Mouse (Mus musculus) stomach, embryonic 16.5 days (tissue): Measurements from ENCODE around the gene Hrg. TPM values are rescaled to one million over a fixed set of nuclear protein-coding genes. Genes with fewer than 3 reads are reported as not detected.
"Not testable (repeated sequence)": the region's sequence is repeated elsewhere in the genome, so short reads cannot be mapped to it uniquely, and the experiment has no call there.

Experiments
- ATAC-seq: fragments of 200-750 bp; cut with Nextera tagmentation; 2 replicates; pipeline ENCODE4 v1.8.0; 2017; ENCODE audit warnings: moderate number of reproducible peaks, moderate TSS enrichment; ENCODE audit not compliant: insufficient read depth, low FRiP score
- H3K27ac ChIP-seq: fragments of 300-500 bp; sonication (generic); 2 replicates; pipeline ENCODE4 v1.5.1; 2014; ENCODE audit warnings: low read length
- H3K27me3 ChIP-seq: fragments of 300-500 bp; sonication (generic); 2 replicates; pipeline ENCODE4 v1.6.1; 2014; ENCODE audit warnings: low read length, control low read depth, mixed read lengths; ENCODE audit not compliant: control insufficient read depth, insufficient read depth
- H3K36me3 ChIP-seq: fragments of 300-500 bp; sonication (generic); 2 replicates; pipeline ENCODE4 v1.6.1; 2014; ENCODE audit warnings: low read length; ENCODE audit not compliant: control insufficient read depth, insufficient read depth
- H3K4me1 ChIP-seq: fragments of 300-500 bp; sonication (generic); 2 replicates; pipeline ENCODE4 v1.6.1; 2014; ENCODE audit warnings: low read length, control low read depth, mixed read lengths; ENCODE audit not compliant: control insufficient read depth, insufficient read depth
- H3K4me2 ChIP-seq: fragments of 300-500 bp; sonication (generic); 2 replicates; pipeline ENCODE4 v1.6.1; 2014; ENCODE audit warnings: low read depth, low read length, mixed read lengths
- H3K4me3 ChIP-seq: fragments of 300-500 bp; sonication (generic); replicated peaks from 2 replicates; pipeline ENCODE4 v1.5.1; 2014; ENCODE audit warnings: mild to moderate bottlenecking, low read length
- H3K9ac ChIP-seq: fragments of 300-500 bp; sonication (generic); 2 replicates; pipeline ENCODE4 v1.6.1; 2014; ENCODE audit warnings: low read length
- H3K9me3 ChIP-seq: fragments of 300-500 bp; sonication (generic); replicated peaks from 2 replicates; pipeline ENCODE4 v1.6.1; 2016; ENCODE audit warnings: low read length, control low read depth; ENCODE audit not compliant: control insufficient read depth
- WGBS: fragments of 180-500 bp; shearing (Covaris S2); extraction: QIAGEN DNeasy Blood & Tissue Kit; methylation state at CpG from one replicate; pipeline ENCODE4 v1.1.7; 2014; 5-methylcytosine and 5-hydroxymethylcytosine counted together
- polyA plus RNA-seq: library from polyadenylated mRNA; unstranded; fragments of >200 nt; fragmentation: Nextera tagmentation; extraction: Ambion mirVana; gene quantifications from 2 replicates; pipeline ENCODE4 v1.2.1, GENCODE M21; 2015

Hrg gene
- polyA plus RNA-seq, 1 experiment from 2014 or later = not detected

DNA sequence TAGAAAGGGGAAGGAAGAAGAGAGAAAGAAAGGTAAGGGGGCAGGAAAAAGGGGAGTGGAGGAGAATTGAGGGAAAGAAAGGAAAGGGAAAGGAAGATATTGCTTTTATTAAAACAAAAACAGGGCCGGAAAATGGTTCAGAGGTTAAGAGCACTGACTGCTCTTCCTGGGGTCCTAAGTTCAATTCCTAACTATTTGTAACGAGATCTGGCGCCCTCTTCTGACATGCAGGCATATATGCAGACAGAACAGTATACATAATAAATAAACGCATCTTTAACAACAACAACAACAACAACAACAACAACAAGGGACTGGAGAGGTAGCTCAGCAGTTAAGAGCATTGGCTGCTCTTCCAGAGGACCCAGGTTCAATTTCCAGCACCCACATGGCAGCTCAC is 2.2 kb downstream of the Hrg start:
- WGBS = 29% methylated on average over 4 of the region's 4 CpGs
- ATAC-seq = no peak
- H3K27me3 ChIP-seq = no peaks in the 10 kb centered on the region
- H3K4me2 ChIP-seq = no peak overlapping the region
- no peaks in the 10 kb centered on the region for H3K4me1 ChIP-seq
- H3K36me3 ChIP-seq = no peaks in the 10 kb centered on the region
- no peak overlapping the region for H3K9ac ChIP-seq
- H3K9me3 ChIP-seq = no peaks in the 10 kb centered on the region
- H3K4me3 ChIP-seq = no peak overlapping the region
- H3K27ac ChIP-seq = no peak overlapping the region

DNA sequence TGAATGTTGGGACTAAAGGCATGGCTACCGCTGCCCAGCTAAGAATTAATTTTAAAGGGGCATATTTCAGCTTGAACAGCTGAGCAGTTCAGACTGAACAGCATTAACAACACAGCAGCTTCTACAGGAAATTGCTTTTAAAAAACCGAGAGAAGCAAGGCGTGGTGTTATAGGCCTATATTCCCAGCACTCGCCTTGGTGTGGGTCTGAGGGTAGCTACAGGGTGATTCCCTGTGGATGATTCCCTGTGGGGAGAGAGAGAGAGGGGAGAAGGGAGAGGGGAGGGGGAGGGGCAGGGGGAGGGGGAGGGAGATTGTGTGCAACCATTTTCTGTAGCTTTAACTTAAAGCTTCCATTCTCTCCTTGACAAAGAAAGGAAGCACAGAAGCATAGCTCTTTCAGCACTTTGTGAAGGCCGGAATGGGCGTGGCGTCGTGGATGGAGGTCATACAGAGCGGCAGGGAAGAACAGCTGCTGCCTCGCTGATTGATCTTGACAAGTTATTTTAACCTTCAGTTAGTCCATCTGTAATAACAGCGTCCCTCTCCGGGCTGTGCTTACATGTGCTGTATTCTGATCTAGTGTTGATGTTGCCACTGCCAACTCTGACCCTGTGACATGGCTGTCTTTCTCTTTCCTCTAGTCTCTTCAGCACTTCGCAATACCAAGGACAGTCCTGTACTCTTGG is 4.7 kb downstream of the Hrg start:
- Histone ChIP-seq H3K4me1 (no peaks in the 10 kb centered on the region), H3K9me3 (no peaks in the 10 kb centered on the region), H3K4me2 (no peak overlapping the region), H3K27me3 (no peaks in the 10 kb centered on the region), H3K4me3 (no peak overlapping the region), H3K36me3 (no peaks in the 10 kb centered on the region), H3K9ac (no peak overlapping the region), H3K27ac (no peak overlapping the region)
- WGBS = 55% methylated on average over 13 of the region's 13 CpGs
- no peak for ATAC-seq

DNA sequence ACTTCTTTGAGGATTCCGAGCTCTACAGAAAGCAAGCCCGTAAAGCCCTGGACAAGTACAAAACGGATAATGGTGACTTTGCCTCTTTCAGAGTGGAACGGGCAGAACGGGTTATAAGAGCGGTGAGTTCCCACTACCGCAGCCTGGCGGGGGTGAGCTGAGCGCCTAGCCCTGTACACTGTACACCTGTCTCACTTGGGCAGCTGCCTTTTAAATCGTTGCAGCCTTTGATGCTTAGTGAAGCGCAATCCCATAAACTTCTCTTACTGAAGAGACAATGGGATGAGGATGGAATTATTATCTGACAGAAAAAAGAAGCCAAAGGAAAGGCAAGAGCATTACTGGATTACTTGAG is 5.2 kb downstream of the Hrg start:
- Histone ChIP-seq H3K4me3 (no peak overlapping the region), H3K4me1 (no peaks in the 10 kb centered on the region), H3K36me3 (no peaks in the 10 kb centered on the region), H3K27me3 (no peaks in the 10 kb centered on the region), H3K9ac (no peak overlapping the region), H3K27ac (no peak overlapping the region), H3K9me3 (no peaks in the 10 kb centered on the region), H3K4me2 (no peak overlapping the region)
- ATAC-seq = no peak
- 85% methylated on average over 11 of the region's 11 CpGs for WGBS

DNA sequence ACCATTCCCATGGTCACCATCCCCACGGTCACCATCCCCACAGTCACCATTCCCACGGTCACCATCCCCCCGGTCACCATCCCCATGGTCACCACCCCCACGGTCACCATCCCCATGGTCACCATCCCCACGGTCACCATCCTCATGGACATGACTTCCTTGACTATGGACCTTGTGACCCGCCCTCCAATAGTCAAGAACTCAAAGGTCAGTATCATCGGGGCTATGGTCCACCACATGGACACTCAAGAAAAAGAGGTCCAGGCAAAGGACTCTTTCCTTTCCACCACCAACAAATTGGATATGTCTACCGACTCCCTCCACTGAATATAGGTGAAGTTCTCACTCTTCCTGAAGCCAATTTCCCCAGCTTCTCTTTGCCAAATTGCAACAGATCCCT is 10.2 kb downstream of the Hrg start:
- Histone ChIP-seq H3K4me2 (no peak overlapping the region), H3K36me3 (no peaks in the 10 kb centered on the region), H3K27ac (no peak overlapping the region), H3K4me1 (no peaks in the 10 kb centered on the region), H3K27me3 (no peaks in the 10 kb centered on the region), H3K4me3 (no peak overlapping the region), H3K9me3 (no peaks in the 10 kb centered on the region), H3K9ac (no peak overlapping the region)
- 90% methylated on average over 8 of the region's 8 CpGs for WGBS
- ATAC-seq = no peak

DNA sequence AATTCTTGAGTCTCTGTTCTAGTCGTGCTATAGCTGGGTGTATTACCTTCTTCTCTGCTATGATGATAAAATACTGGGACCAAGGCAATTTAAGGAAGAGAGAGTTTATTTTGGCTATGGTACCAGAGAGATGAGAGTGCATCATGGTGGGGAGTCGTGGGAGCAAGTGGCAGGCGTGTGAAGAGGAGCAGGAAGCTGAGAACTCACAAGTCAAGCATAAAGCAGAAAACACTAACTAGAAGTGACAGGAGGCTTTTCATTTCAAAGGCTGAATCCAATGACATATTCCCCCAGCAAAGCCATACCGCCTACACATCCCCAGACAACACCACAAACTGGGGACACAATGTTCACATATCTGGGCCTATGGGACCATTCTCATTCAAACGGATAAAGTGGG is 11.4 kb downstream of the Hrg start:
- no peaks in the 10 kb centered on the region for H3K36me3 ChIP-seq
- H3K4me3 ChIP-seq = no peak overlapping the region
- no peak overlapping the region for H3K27ac ChIP-seq
- H3K27me3 ChIP-seq = no peaks in the 10 kb centered on the region
- no peaks in the 10 kb centered on the region for H3K4me1 ChIP-seq
- ATAC-seq = no peak
- H3K9me3 ChIP-seq = no peaks in the 10 kb centered on the region
- H3K9ac ChIP-seq = no peak overlapping the region
- no peak overlapping the region for H3K4me2 ChIP-seq
- WGBS = 80% methylated on average over 5 of the region's 5 CpGs

DNA sequence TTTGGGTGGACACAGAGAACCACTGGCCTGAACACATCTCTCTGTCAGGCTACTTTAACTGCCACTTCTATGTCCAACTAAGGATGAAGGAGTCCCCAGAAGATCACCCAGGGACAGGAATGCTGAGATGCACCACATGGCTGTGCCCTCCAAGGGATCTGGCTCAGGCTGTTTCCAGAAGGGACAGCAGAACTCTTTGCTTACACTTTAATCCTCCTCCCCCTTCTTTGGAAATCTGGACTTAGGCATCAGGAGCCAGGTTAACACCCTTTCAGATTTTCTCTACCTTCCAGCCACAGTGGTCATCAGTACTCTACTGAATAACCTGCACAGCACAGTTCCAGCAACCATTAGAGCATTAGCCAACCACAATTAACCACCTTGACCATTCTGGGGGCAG is 12.4 kb downstream of the Hrg start:
- ATAC-seq = no peak
- Histone ChIP-seq H3K9ac (no peak overlapping the region), H3K9me3 (no peaks in the 10 kb centered on the region), H3K27me3 (no peaks in the 10 kb centered on the region), H3K27ac (no peak overlapping the region), H3K4me3 (no peak overlapping the region), H3K4me2 (no peak overlapping the region), H3K4me1 (no peaks in the 10 kb centered on the region), H3K36me3 (no peaks in the 10 kb centered on the region)

DNA sequence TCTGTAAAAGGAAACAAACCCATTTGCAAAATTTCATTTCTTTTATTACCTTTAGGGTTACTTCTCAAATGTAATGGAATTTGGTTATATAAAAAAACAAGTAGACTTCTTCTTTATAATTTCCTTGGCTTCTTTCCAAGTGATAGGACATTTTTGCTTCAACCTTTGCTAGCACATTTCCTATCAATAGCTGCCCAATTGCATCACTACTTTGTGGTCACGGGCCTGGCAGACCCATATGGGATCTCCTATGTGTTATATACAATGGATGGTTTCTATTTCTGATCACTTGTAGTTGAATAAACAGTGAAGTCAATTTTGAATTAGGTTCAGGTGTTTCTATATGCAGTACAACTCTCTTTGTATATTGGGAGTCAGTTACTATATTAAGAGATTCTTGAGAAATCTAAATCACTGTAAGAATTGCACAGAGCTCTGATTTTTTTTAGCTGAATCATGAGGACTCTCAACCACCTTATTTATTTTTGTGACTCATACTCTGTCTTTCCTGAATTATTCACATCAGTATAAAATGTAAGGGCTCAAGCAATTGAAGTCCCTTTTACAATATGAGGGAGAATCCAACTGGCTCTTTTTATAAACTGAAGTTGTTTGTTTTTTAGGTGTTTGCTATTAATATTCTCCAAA is 16.6 kb downstream of the Hrg start:
- Histone ChIP-seq H3K4me1 (no peaks in the 10 kb centered on the region), H3K9me3 (no peaks in the 10 kb centered on the region), H3K27ac (no peak overlapping the region), H3K4me3 (no peak overlapping the region), H3K4me2 (no peak overlapping the region), H3K9ac (no peak overlapping the region), H3K27me3 (no peaks in the 10 kb centered on the region), H3K36me3 (no peaks in the 10 kb centered on the region)
- no peak for ATAC-seq
- 61% methylated on average over 1 of the region's 1 CpGs for WGBS

DNA sequence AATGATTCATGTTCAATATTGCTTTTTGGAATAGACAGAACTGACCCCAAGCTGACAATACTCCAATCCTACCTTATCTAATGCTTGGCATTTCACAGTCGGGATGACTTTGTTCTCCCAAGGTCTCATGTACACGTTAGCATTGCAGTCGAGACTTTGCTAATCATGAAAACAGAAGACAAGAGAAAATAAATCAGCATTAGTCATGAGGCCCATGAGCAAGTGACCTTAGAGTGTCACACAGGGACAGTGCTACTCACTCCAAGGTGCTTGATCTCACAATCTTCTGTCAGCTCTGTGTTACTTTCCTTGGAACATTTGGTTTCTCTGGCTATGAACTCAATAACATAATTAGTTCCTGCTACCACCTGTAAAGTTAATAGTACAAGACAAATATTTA is 46.1 kb downstream of the Hrg start:
- not testable (repeated sequence) for H3K36me3 ChIP-seq, H3K27ac ChIP-seq, H3K9ac ChIP-seq, H3K27me3 ChIP-seq, H3K4me2 ChIP-seq, H3K9me3 ChIP-seq, H3K4me1 ChIP-seq, H3K4me3 ChIP-seq, ATAC-seq
- 63% methylated on average over 3 of the region's 3 CpGs for WGBS
